Mouse (Mus musculus): ENCODE measurements around the gene Noxred1. TPM values are rescaled to one million over a fixed set of nuclear protein-coding genes. Genes with fewer than 3 reads are reported as not detected.

The Noxred1 gene
- polyA plus RNA-seq (2012; rRNA removed) = 0.09 and 0.28 TPM in 2 replicates

- no peaks in the 10 kb centered on the region for H3K4me1 ChIP-seq (ENCODE audit: control insufficient read depth, insufficient read depth, insufficient read length, low read length)
- H3K36me3 ChIP-seq (ENCODE audit: control insufficient read depth, insufficient read depth, low read length) = peaks cover 41% of the 10 kb centered on the region
- 96% methylated on average over 1 of the region's 1 CpGs for WGBS
- H3K4me3 ChIP-seq (ENCODE audit: low read depth, low read length) = no peak within 1 kb of the TSS
- H3K27ac ChIP-seq (ENCODE audit: insufficient read depth, low read depth, low read length) = no peak within 1 kb of the TSS
- TF ChIP-seq CTCF (IDR thresholded peaks at IDR 0.05; ENCODE audit: extremely low read depth, insufficient read length, insufficient replicate concordance, low read depth, low read length) = no peak
- TF ChIP-seq POLR2A (IDR thresholded peaks at IDR 0.05; ENCODE audit: low read depth, low read length) = no peak
- no peaks in the 10 kb centered on the region for H3K27me3 ChIP-seq (ENCODE audit: control insufficient read depth, insufficient read depth, low read length)
Observed at GRCm38 (mm10) chr12:87238632-87239031, at the start of gene Noxred1. Noxred1 (minus strand) TSS chr12:87238732.

- 64% methylated on average over 5 of the region's 5 CpGs for WGBS
- no peaks in the 10 kb centered on the region; the same call in 1 of the 2 replicates for H3K4me1 ChIP-seq (ENCODE audit: control insufficient read depth, insufficient read depth, insufficient read length, low read length)
- no peak overlapping the region for H3K27ac ChIP-seq (ENCODE audit: insufficient read depth, low read depth, low read length)
- H3K36me3 ChIP-seq (ENCODE audit: control insufficient read depth, insufficient read depth, low read length) = no peaks in the 10 kb centered on the region
- no peak for TF ChIP-seq CTCF (IDR thresholded peaks at IDR 0.05; ENCODE audit: extremely low read depth, insufficient read length, insufficient replicate concordance, low read depth, low read length)
- no peak for TF ChIP-seq POLR2A (IDR thresholded peaks at IDR 0.05; ENCODE audit: low read depth, low read length)
- no peaks in the 10 kb centered on the region for H3K27me3 ChIP-seq (ENCODE audit: control insufficient read depth, insufficient read depth, low read length)
- no peak overlapping the region for H3K4me3 ChIP-seq (ENCODE audit: low read depth, low read length)
Observed at GRCm38 (mm10) chr12:87284726-87285125, 46.2 kb upstream of the Noxred1 start.

- Histone ChIP-seq H3K27me3 (ENCODE audit: control insufficient read depth, insufficient read depth, low read length) (no peaks in the 10 kb centered on the region), H3K27ac (ENCODE audit: insufficient read depth, low read depth, low read length) (no peak overlapping the region), H3K4me3 (ENCODE audit: low read depth, low read length) (no peak overlapping the region), H3K4me1 (ENCODE audit: control insufficient read depth, insufficient read depth, insufficient read length, low read length) (no peaks in the 10 kb centered on the region; the same call in 1 of the 2 replicates), H3K36me3 (ENCODE audit: control insufficient read depth, insufficient read depth, low read length) (no peaks in the 10 kb centered on the region)
- no peak for TF ChIP-seq CTCF (IDR thresholded peaks at IDR 0.05; ENCODE audit: extremely low read depth, insufficient read length, insufficient replicate concordance, low read depth, low read length)
- no peak for TF ChIP-seq POLR2A (IDR thresholded peaks at IDR 0.05; ENCODE audit: low read depth, low read length)
- WGBS = 67% methylated on average over 4 of the region's 4 CpGs
Observed at GRCm38 (mm10) chr12:87284268-87284667, 45.7 kb upstream of the Noxred1 start.

- TF ChIP-seq POLR2A (IDR thresholded peaks at IDR 0.05; ENCODE audit: low read depth, low read length) (no peak), CTCF (IDR thresholded peaks at IDR 0.05; ENCODE audit: extremely low read depth, insufficient read length, insufficient replicate concordance, low read depth, low read length) (no peak)
- H3K27me3 ChIP-seq (ENCODE audit: control insufficient read depth, insufficient read depth, low read length) = no peaks in the 10 kb centered on the region
- no peak overlapping the region for H3K27ac ChIP-seq (ENCODE audit: insufficient read depth, low read depth, low read length)
- H3K36me3 ChIP-seq (ENCODE audit: control insufficient read depth, insufficient read depth, low read length) = no peaks in the 10 kb centered on the region
- no peaks in the 10 kb centered on the region; the same call in 1 of the 2 replicates for H3K4me1 ChIP-seq (ENCODE audit: control insufficient read depth, insufficient read depth, insufficient read length, low read length)
- 87% methylated on average over 7 of the region's 7 CpGs for WGBS
- H3K4me3 ChIP-seq (ENCODE audit: low read depth, low read length) = no peak overlapping the region
Observed at GRCm38 (mm10) chr12:87283706-87284105, 45.2 kb upstream of the Noxred1 start.

GRCm38 (mm10) chr12:87282743-87283142, 44.2 kb upstream of the Noxred1 start:
- Histone ChIP-seq H3K4me3 (ENCODE audit: low read depth, low read length) (no peak overlapping the region), H3K27me3 (ENCODE audit: control insufficient read depth, insufficient read depth, low read length) (no peaks in the 10 kb centered on the region), H3K36me3 (ENCODE audit: control insufficient read depth, insufficient read depth, low read length) (no peaks in the 10 kb centered on the region), H3K27ac (ENCODE audit: insufficient read depth, low read depth, low read length) (no peak overlapping the region), H3K4me1 (ENCODE audit: control insufficient read depth, insufficient read depth, insufficient read length, low read length) (no peaks in the 10 kb centered on the region; the same call in 1 of the 2 replicates)
- WGBS = 97% methylated on average over 4 of the region's 4 CpGs
- TF ChIP-seq CTCF (IDR thresholded peaks at IDR 0.05; ENCODE audit: extremely low read depth, insufficient read length, insufficient replicate concordance, low read depth, low read length) = no peak

- TF ChIP-seq POLR2A (IDR thresholded peaks at IDR 0.05; ENCODE audit: low read depth, low read length) (no peak), CTCF (IDR thresholded peaks at IDR 0.05; ENCODE audit: extremely low read depth, insufficient read length, insufficient replicate concordance, low read depth, low read length) (no peak)
- whole genome bisulfite sequencing = 28% methylated on average over 1 of the region's 1 CpGs
- no peaks in the 10 kb centered on the region for H3K27me3 ChIP-seq (ENCODE audit: control insufficient read depth, insufficient read depth, low read length)
Observed at GRCm38 (mm10) chr12:87281766-87282165, 43.2 kb upstream of the Noxred1 start.

GRCm38 (mm10) chr12:87279879-87280278, 41.3 kb upstream of the Noxred1 start:
- no peaks in the 10 kb centered on the region; the same call in 1 of the 2 replicates for H3K4me1 ChIP-seq (ENCODE audit: control insufficient read depth, insufficient read depth, insufficient read length, low read length)
- H3K27me3 ChIP-seq (ENCODE audit: control insufficient read depth, insufficient read depth, low read length) = no peaks in the 10 kb centered on the region
- peaks cover 10% of the 10 kb centered on the region for H3K36me3 ChIP-seq (ENCODE audit: control insufficient read depth, insufficient read depth, low read length)
- no peak overlapping the region for H3K4me3 ChIP-seq (ENCODE audit: low read depth, low read length)
- 65% methylated on average over 14 of the region's 14 CpGs for WGBS
- no peak for TF ChIP-seq POLR2A (IDR thresholded peaks at IDR 0.05; ENCODE audit: low read depth, low read length)
- no peak for TF ChIP-seq CTCF (IDR thresholded peaks at IDR 0.05; ENCODE audit: extremely low read depth, insufficient read length, insufficient replicate concordance, low read depth, low read length)
- H3K27ac ChIP-seq (ENCODE audit: insufficient read depth, low read depth, low read length) = no peak overlapping the region

More at GRCm38 (mm10) chr12:87281766-87282165, 43.2 kb upstream of the Noxred1 start:
- Histone ChIP-seq H3K36me3 (ENCODE audit: control insufficient read depth, insufficient read depth, low read length) (no peaks in the 10 kb centered on the region), H3K4me1 (ENCODE audit: control insufficient read depth, insufficient read depth, insufficient read length, low read length) (no peaks in the 10 kb centered on the region; the same call in 1 of the 2 replicates), H3K4me3 (ENCODE audit: low read depth, low read length) (no peak overlapping the region), H3K27ac (ENCODE audit: insufficient read depth, low read depth, low read length) (no peak overlapping the region)

Measured in small intestine, adult 2 months (tissue).